Mouse (Mus musculus) liver, embryonic 14.5 days (tissue): ENCODE measurements at regions not wholly inside any gene's neighbourhood (a gene's known extent, or its start where the extent isn't known, plus 50 kb on each side); places are given as distances from the start of the nearest gene placed in this dataset.

ENCODE experiments used
- CTCF ChIP-seq: IDR thresholded peaks from 2 replicates; pipeline ENCODE4 v1.5.1; 2016; ENCODE audit warnings: antibody characterized with exemption, low read depth, control low read depth
- EP300 ChIP-seq: IDR thresholded peaks from 2 replicates; pipeline ENCODE4 v1.6.1; 2016; ENCODE audit warnings: antibody characterized with exemption, low read depth

DNA sequence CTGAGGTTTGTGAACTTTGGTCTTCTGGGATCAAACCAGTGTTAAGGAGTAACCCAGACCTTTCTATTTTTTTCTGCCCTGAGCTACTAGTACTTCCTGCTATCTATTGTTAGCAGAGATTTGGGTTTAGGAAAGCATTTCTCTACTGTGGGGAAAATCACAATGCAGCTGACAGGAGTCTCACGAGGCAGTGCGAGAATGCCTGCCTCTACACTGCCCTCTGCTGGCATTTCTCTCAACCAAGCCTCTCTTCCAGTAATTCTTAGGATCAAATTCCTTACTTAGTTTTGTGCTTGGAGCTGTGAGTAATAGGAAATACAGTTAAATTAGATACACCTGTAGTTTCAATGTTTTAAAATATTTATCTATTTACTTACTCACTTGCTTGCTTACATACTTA, 432.4 kb downstream of the Plcl1 start:
- peak; percentile 53 for TF ChIP-seq CTCF
- TF ChIP-seq EP300 = no peak
